Mouse (Mus musculus) kidney, adult 10 weeks (tissue): ENCODE measurements around the gene Zfp831. TPM values are rescaled to one million over a fixed set of nuclear protein-coding genes. Genes with fewer than 3 reads are reported as not detected.

Experiments
- polyA plus RNA-seq: library from polyadenylated mRNA; stranded (reverse); fragments of 350-450 nt; fragmentation: Illumina TruSeq; extraction: RNeasy Lipid Tissue Mini Kit (QIAGEN cat#74804); gene quantifications from one replicate; pipeline ENCODE4 v1.2.3, GENCODE M21; 2014; ENCODE audit warnings: low read depth, low replicate concordance

The Zfp831 gene
- polyA plus RNA-seq: not detected

GRCm38 (mm10) chr2:174643448-174644144, at the start of gene Zfp831:
Zfp831 (plus strand) TSS chr2:174643534.

Other genes starting within 250 kb of the Zfp831 start
- gene Nelfcd, start 227.7 kb upstream of the Zfp831 start, polyA plus RNA-seq: 3.7 TPM
- 12.9 TPM for gene Ctsz, start 204.5 kb upstream of the Zfp831 start, polyA plus RNA-seq
- not detected for gene Tubb1, start 192.8 kb upstream of the Zfp831 start, polyA plus RNA-seq
- 102 TPM for gene Atp5e, start 179.4 kb upstream of the Zfp831 start, polyA plus RNA-seq
- 49.5 TPM for gene Prelid3b, start 170.5 kb upstream of the Zfp831 start, polyA plus RNA-seq
- 8.4 TPM for gene Edn3, start 117.1 kb downstream of the Zfp831 start, polyA plus RNA-seq